Mouse (Mus musculus): ENCODE data around the gene Nip7. TPM values are rescaled to one million over a fixed set of nuclear protein-coding genes. Genes with fewer than 3 reads are reported as not detected.

The Nip7 gene
- polyA plus RNA-seq, 1 experiment from 2014 or later = 74.4 TPM

DNA sequence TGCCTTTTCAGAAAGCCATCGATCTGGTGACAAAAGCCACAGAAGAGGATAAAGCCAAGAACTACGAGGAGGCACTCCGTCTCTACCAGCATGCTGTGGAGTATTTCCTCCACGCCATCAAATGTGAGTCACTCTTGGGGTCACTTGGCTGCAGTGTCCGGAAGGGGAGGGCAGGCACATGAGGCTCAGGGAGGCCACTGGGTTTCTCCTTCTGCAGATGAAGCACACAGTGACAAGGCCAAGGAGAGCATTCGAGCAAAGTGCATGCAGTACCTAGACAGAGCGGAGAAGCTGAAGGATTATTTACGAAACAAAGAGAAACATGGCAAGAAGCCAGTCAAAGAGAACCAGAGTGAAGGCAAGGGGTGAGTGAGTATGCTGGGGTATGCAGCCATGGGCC, 20.1 kb upstream of the Nip7 start:
- ATAC-seq (ENCODE audit: low FRiP score) = no peak
- 90% methylated on average over 8 of the region's 8 CpGs for WGBS
- no peak overlapping the region for H3K27ac ChIP-seq
- no peak overlapping the region for H3K4me3 ChIP-seq
- H3K27me3 ChIP-seq = no peaks in the 10 kb centered on the region
- peaks cover 18% of the 10 kb centered on the region for H3K4me1 ChIP-seq
- no peaks in the 10 kb centered on the region for H3K9me3 ChIP-seq (replicated peaks)
- H3K4me2 ChIP-seq (replicated peaks) = no peak overlapping the region
- H3K36me3 ChIP-seq = peaks cover 43% of the 10 kb centered on the region
- no peak overlapping the region for H3K9ac ChIP-seq

GRCm38 (mm10) chr8:107040632-107041031, 16.0 kb upstream of the Nip7 start:
- ATAC-seq (ENCODE audit: low FRiP score) = no peak
- Histone ChIP-seq H3K9me3 (replicated peaks) (no peaks in the 10 kb centered on the region), H3K36me3 (peaks cover 83% of the 10 kb centered on the region), H3K27me3 (no peaks in the 10 kb centered on the region), H3K9ac (no peak overlapping the region), H3K27ac (no peak overlapping the region), H3K4me2 (replicated peaks) (no peak overlapping the region), H3K4me3 (no peak overlapping the region), H3K4me1 (no peaks in the 10 kb centered on the region)
- WGBS = 83% methylated on average over 7 of the region's 7 CpGs

DNA sequence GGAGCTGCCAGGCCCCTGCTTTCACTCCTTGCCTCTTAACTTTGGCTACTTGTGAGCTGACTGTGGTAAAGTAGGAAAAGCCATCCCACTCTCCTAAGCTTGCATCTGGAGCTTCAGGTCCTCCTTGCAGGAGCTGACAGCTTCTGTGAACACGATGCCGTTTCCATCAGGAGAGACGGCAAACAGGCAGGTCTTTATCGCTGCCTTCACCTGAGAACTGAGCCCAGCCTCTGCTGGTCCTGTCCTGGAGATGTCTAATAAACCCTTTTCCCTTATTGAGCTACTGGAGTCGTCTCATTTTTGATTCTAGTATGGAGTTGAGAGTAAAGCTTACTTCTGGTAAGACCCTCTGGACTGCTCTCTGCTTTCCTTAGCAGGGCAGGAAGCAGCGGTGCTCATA, 11.2 kb upstream of the Nip7 start:
- no peak for ATAC-seq (ENCODE audit: low FRiP score)
- peaks cover 20% of the 10 kb centered on the region for H3K4me1 ChIP-seq
- H3K27ac ChIP-seq = no peak overlapping the region
- H3K27me3 ChIP-seq = no peaks in the 10 kb centered on the region
- no peak overlapping the region for H3K4me3 ChIP-seq
- no peak overlapping the region for H3K4me2 ChIP-seq (replicated peaks)
- no peak overlapping the region for H3K9ac ChIP-seq
- H3K9me3 ChIP-seq (replicated peaks) = no peaks in the 10 kb centered on the region
- H3K36me3 ChIP-seq = peaks cover 80% of the 10 kb centered on the region
- WGBS = 93% methylated on average over 6 of the region's 6 CpGs

GRCm38 (mm10) chr8:107046976-107047375, 9.7 kb upstream of the Nip7 start:
- Histone ChIP-seq H3K4me3 (no peak overlapping the region), H3K9ac (no peak overlapping the region), H3K4me1 (peaks cover 20% of the 10 kb centered on the region), H3K9me3 (replicated peaks) (no peaks in the 10 kb centered on the region), H3K27me3 (no peaks in the 10 kb centered on the region), H3K4me2 (replicated peaks) (peak overlapping the region; percentile 92; the same call in 1 of the 2 replicates), H3K27ac (no peak overlapping the region), H3K36me3 (peaks cover 80% of the 10 kb centered on the region)
- no peak for ATAC-seq (ENCODE audit: low FRiP score)
- 91% methylated on average over 5 of the region's 5 CpGs for WGBS

DNA sequence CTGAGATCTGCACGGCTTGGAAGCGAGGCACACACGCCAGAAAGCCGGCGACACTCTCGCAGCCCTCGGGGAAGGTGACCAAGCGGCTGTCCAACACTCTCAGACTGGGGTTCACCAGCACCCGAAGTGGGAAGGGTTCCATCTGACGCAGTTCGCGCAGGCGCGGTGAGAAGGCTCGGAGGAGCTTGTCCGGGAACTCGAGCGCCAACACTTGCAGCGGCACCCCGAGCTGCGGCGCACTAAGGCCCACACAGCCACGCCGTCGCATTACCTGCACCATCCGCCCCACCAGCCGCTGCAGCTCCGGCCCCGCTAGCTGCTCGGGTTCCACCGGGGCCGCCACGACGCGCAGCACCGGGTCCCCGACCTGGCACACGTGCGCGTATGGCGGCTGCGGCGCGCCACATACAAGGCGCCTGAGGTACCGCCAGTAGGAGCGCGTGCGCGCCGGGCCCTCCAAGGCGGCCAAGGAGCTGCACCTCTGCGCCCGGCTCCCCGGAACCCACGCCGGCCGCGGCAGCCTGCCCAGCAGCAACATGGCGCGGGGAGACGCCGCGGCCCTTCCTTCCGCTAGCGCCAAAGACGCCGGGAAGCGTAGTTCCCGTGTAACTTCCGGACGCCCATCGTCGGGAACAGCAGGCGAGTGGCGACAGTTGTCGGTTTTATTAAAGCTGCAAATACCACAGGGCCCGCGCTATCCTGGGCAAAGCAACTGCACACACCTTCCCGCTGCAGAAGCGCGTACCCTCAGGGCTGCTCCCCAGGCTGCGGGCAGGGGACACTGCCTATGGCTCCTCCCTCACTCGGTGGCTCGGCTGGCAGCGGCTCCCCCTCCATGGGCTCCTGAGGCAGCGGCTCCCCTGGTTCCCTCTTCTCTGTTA, 8.4 kb upstream of the Nip7 start, which contains the start of gene Pdf:
TSS of gene Pdf (minus strand) at position 554 of the 881 bp plus-strand sequence.
- H3K4me2 ChIP-seq (replicated peaks) = peak within 1 kb of the TSS; percentile 92
- no peaks in the 10 kb centered on the region for H3K27me3 ChIP-seq
- H3K36me3 ChIP-seq = peaks cover 80% of the 10 kb centered on the region
- ATAC-seq (ENCODE audit: low FRiP score) = peak; percentile 79
- peak within 1 kb of the TSS; percentile 87 for H3K9ac ChIP-seq
- H3K27ac ChIP-seq = peak within 1 kb of the TSS; percentile 92
- H3K4me3 ChIP-seq = peak within 1 kb of the TSS; percentile 87
- WGBS = under 1% methylated on average over 87 of the region's 87 CpGs
- H3K4me1 ChIP-seq = peaks cover 20% of the 10 kb centered on the region
- no peaks in the 10 kb centered on the region for H3K9me3 ChIP-seq (replicated peaks)

DNA sequence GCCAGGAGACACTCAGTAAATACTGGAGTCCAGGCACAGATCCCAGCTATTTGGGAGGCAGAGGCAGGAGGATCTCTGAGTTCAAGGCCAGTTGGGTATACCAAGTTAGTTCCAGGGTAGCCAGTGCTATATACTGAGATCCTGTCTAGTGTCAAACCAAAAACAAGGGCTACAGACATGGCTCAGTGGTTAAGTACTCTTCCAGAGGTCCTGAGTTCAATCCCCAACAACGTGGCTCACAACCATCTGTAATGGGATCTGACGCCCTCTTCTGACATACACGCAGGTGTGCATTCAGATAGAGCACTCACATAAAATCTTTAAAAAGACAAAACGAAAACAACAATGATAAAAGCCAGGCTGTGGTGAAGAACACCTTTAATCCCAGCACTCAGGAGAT, 7.2 kb upstream of the Nip7 start:
- H3K27ac ChIP-seq = no peak overlapping the region
- no peak overlapping the region for H3K9ac ChIP-seq
- H3K9me3 ChIP-seq (replicated peaks) = no peaks in the 10 kb centered on the region
- no peak for ATAC-seq (ENCODE audit: low FRiP score)
- peaks cover 20% of the 10 kb centered on the region for H3K4me1 ChIP-seq
- peak overlapping the region; percentile 92 for H3K4me2 ChIP-seq (replicated peaks)
- H3K36me3 ChIP-seq = peaks cover 78% of the 10 kb centered on the region
- H3K4me3 ChIP-seq = peak overlapping the region; percentile 87
- H3K27me3 ChIP-seq = no peaks in the 10 kb centered on the region
- 97% methylated on average over 4 of the region's 4 CpGs for whole genome bisulfite sequencing

DNA sequence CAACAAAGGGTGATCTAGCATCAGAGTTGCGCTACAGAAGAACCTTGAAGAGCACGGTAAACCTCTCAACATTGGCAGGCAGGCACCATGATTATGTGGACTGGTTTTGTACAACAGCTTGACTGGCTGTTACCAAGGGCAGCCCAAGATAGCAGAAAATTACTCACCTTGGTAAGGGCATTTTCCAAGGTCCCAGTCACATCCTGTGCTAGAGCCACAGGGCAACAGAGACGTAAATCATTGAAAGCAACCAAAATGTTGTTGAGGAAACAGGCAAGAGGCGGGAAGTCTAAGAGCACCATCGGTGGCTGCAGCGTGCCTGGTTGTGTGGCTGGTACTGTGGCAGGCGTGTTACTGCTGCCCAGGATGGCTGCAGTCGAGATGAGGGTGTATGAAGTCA, 4.6 kb upstream of the Nip7 start:
- Histone ChIP-seq H3K36me3 (peaks cover 53% of the 10 kb centered on the region), H3K4me1 (peaks cover 31% of the 10 kb centered on the region), H3K4me3 (no peak overlapping the region), H3K9me3 (replicated peaks) (no peaks in the 10 kb centered on the region), H3K27ac (no peak overlapping the region), H3K27me3 (no peaks in the 10 kb centered on the region), H3K9ac (no peak overlapping the region), H3K4me2 (replicated peaks) (no peak overlapping the region)
- 97% methylated on average over 8 of the region's 8 CpGs for WGBS
- no peak for ATAC-seq (ENCODE audit: low FRiP score)

DNA sequence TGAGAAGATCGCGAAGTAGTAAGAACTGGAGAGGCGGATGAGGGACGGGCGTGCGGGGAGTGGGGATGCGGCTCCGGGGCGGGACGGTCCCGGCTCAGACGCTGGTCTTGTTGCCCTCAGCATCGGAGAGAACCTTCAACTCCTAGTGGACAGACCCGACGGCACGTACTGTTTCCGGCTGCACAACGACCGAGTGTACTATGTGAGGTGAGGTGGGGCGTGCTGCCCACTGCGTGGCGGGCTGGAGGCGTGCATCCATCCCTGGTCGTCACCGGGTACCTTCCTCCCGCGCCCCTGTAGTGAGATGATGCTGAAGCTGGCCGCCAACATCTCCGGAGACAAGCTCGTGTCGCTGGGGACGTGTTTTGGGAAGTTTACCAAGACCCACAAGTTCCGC, 294 bp downstream of the Nip7 start:
- under 1% methylated on average over 33 of the region's 33 CpGs for WGBS
- peak; percentile 80 for ATAC-seq (ENCODE audit: low FRiP score)
- no peak overlapping the region; the same call in 1 of the 2 replicates for H3K27ac ChIP-seq

DNA sequence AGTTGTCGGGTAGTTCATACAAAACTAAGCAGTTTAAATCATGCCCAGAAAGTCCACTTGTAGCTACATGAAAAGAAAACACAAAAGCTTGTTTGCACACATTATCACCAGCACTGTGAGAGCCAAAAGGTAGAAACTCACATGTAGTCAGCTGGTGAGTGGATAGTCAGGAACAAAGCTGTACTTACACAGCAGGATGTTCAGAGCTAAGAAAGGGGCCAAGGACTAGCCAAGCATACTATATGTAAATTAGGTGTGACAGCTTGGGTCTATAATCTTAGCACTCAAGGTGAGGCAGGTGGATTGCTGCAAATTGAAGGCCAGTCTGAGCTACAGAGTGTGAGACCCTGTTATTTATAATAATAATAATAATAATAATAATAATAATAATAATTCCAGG, 5.9 kb downstream of the Nip7 start:
- H3K4me1 ChIP-seq = peaks cover 4% of the 10 kb centered on the region
- H3K4me2 ChIP-seq (replicated peaks) = no peak overlapping the region
- H3K27me3 ChIP-seq = no peaks in the 10 kb centered on the region
- no peaks in the 10 kb centered on the region for H3K9me3 ChIP-seq (replicated peaks)
- ATAC-seq (ENCODE audit: low FRiP score) = no peak
- H3K27ac ChIP-seq = no peak overlapping the region
- no peak overlapping the region for H3K9ac ChIP-seq
- 92% methylated on average over 1 of the region's 1 CpGs for WGBS
- H3K36me3 ChIP-seq = peaks cover 25% of the 10 kb centered on the region
- H3K4me3 ChIP-seq = no peak overlapping the region

More for the DNA sequence above, 294 bp downstream of the Nip7 start:
- Histone ChIP-seq H3K9me3 (replicated peaks) (no peaks in the 10 kb centered on the region), H3K4me2 (replicated peaks) (peak overlapping the region; percentile 97), H3K27me3 (no peaks in the 10 kb centered on the region), H3K4me3 (peak overlapping the region; percentile 96), H3K4me1 (peaks cover 22% of the 10 kb centered on the region), H3K9ac (peak overlapping the region; percentile 87), H3K36me3 (peaks cover 49% of the 10 kb centered on the region)

DNA sequence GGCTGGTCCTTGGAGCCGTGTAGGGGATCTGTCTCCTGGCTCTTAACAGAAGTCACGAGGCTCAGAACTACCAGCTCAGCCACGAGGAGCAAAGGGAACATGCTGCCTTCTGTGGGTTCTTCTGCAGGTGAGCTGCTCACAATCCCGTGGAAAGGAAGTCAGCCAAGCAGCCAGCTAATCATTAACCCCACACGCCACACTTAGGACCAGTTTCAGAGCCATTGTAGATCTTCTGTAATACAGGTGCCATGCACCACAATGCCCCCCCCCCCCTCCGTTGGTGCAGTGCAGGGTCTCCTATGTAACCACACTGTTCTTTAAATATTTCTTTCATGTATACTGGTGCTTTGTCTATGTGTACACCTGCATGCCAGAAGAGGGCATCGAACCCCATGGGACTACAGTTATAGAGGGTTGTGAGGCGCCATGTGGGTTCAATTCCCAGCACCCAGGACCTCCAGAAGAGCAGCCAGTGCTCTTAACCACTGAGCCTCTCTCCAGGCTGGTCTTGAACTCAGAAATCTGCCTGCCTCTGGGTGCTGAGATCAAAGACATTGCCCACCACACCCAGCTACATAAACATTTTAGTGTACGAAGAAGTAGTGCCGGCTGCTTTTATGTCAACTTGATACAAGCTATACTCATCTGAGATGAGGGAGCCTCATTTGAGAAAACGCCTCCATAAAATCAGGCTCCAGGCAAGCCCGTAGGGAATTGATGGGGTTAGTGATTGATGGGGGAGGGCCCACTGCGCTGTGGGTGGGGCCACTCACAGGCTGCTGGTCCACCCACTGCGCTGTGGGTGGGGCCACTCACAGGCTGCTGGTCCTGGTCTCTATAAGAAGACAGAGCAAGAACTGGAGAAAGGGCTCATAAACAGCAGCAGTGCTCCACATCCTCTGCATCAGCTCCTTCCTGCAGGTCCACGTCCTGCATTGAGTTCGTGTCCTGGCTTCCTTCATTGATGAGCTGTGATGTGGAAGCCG, 9.1 kb downstream of the Nip7 start, which contains the start of gene Tmed6:
TSS of gene Tmed6 (minus strand) at position 134 of the 986 bp plus-strand sequence.
- WGBS = 61% methylated on average over 17 of the region's 17 CpGs
- Histone ChIP-seq H3K36me3 (peaks cover 25% of the 10 kb centered on the region), H3K4me2 (replicated peaks) (no peak within 1 kb of the TSS), H3K27me3 (no peaks in the 10 kb centered on the region), H3K4me3 (no peak within 1 kb of the TSS), H3K4me1 (no peaks in the 10 kb centered on the region), H3K9ac (no peak within 1 kb of the TSS), H3K27ac (no peak within 1 kb of the TSS), H3K9me3 (replicated peaks) (no peaks in the 10 kb centered on the region)
- ATAC-seq (ENCODE audit: low FRiP score) = no peak

GRCm38 (mm10) chr8:107073706-107074105, 17.0 kb downstream of the Nip7 start:
- no peaks in the 10 kb centered on the region for H3K9me3 ChIP-seq (replicated peaks)
- no peaks in the 10 kb centered on the region for H3K4me1 ChIP-seq
- WGBS = 90% methylated on average over 4 of the region's 4 CpGs
- no peak overlapping the region for H3K4me3 ChIP-seq
- no peaks in the 10 kb centered on the region for H3K27me3 ChIP-seq
- ATAC-seq (ENCODE audit: low FRiP score) = no peak
- H3K9ac ChIP-seq = no peak overlapping the region
- H3K27ac ChIP-seq = no peak overlapping the region
- no peak overlapping the region for H3K4me2 ChIP-seq (replicated peaks)
- H3K36me3 ChIP-seq = peaks cover 79% of the 10 kb centered on the region

- no peak overlapping the region for H3K9ac ChIP-seq
- H3K27me3 ChIP-seq = no peaks in the 10 kb centered on the region
- H3K4me3 ChIP-seq = no peak overlapping the region
- peaks cover 79% of the 10 kb centered on the region for H3K36me3 ChIP-seq
- no peak for ATAC-seq (ENCODE audit: low FRiP score)
- no peak overlapping the region for H3K4me2 ChIP-seq (replicated peaks)
- no peak overlapping the region for H3K27ac ChIP-seq
- no peaks in the 10 kb centered on the region for H3K4me1 ChIP-seq
- H3K9me3 ChIP-seq (replicated peaks) = no peaks in the 10 kb centered on the region
- 90% methylated on average over 1 of the region's 1 CpGs for WGBS
These were observed 17.5 kb downstream of the Nip7 start for GRCm38 (mm10) chr8:107074128-107074527.
